Mouse (Mus musculus) G1E (cell line): ENCODE measurements around the gene Pwwp2b.

Experiments
- CTCF ChIP-seq: IDR thresholded peaks from 2 replicates; pipeline ENCODE4 v1.5.1; 2012; ENCODE audit warnings: low read depth, low read length, inconsistent platforms, mixed read lengths
- GATA1 ChIP-seq: IDR thresholded peaks from 2 replicates; pipeline ENCODE4 v1.6.1; 2012; ENCODE audit warnings: borderline replicate concordance, low read length, inconsistent platforms, mixed read lengths
- POLR2AphosphoS5 ChIP-seq: IDR thresholded peaks from 2 replicates; pipeline ENCODE4 v1.6.1; 2012; ENCODE audit warnings: low read depth, low read length, inconsistent platforms; ENCODE audit not compliant: insufficient replicate concordance
- TAL1 ChIP-seq: conservative IDR thresholded peaks from 2 replicates; pipeline ENCODE4 v1.6.1; 2012; ENCODE audit warnings: low read depth, low read length, inconsistent platforms, mixed read lengths

DNA sequence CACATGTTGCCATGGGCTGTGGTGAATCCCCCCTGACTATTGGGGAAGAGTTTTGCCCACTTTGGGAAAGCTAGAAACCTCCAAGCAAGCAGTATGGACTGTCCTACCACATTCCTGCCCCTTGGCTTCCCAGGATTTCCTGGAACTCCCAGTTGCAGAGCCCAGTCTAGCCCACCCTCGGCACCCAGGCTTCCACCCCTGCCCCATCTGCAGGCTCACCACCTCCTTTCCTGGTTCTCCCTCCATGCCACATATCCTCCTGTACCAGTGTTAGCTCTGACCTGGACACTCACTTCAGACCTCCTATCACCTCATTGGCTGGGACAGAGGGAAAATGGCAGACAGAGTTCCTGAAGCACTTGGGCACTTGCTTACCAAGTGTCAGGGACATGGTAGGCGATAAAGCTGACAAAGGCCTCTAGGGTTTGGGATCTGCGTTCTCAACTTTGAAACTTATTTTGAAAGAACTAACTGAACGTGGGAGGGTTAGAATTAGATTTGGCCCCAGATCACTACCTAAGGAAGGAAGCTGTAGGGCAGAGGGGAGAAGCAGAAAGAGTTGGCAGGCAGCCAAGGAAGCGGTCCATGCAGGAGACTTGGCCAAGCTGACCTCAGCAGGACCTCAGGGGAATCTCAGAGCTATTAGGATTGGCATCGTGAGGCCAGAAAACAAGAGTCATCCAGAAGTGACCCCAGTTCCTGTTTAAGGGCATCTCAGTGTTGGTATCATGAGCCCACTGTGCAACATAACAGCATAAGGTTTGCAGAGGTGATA is 29.5 kb upstream of the Pwwp2b start:
- TF ChIP-seq CTCF (no peak), GATA1 (no peak), TAL1 (no peak), POLR2AphosphoS5 (no peak)
